Mouse (Mus musculus) kidney, postnatal 10 days (tissue): ENCODE results near the gene Gstm2.
A peak's percentile ranks its signal among the peaks of the same experiment; 100 is the strongest.
"Not testable (repeated sequence)": the region's sequence is repeated elsewhere in the genome, so short reads cannot be mapped to it uniquely, and the experiment has no call there.

ENCODE experiments used
- DNase-seq: peaks from one replicate; pipeline ENCODE4 v3.0.0; 2021; ENCODE audit warnings: mixed read lengths

Gene Gstm2

DNA sequence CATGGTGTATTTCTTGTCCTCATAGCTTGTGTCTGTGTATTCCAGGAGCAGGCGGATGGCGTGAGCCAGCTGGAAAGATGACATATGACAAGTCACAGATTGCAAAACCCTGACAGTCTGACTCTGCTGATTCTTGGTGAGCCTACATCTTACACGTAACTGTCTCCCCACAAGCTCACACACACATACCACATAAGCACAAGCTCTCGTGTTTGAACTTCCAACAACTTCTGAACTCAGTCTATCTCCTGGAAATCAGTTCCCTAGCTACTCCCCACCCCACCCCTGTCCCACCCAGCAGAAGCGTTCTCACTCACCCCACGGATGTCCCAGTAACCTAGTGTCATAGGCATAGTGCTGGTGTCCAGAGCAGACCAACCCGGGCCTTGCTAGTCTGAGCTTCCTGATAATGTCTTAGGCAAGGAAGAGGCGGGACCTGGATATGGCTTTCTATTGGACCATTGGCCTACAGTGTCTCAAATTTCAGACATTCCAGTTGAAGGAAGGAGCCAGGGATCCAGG lies at the start of gene Gstm2:
TSS of gene Gstm2 (minus strand) at position 413 of the 522 bp plus-strand sequence.
- DNase-seq: peak; percentile 75

DNA sequence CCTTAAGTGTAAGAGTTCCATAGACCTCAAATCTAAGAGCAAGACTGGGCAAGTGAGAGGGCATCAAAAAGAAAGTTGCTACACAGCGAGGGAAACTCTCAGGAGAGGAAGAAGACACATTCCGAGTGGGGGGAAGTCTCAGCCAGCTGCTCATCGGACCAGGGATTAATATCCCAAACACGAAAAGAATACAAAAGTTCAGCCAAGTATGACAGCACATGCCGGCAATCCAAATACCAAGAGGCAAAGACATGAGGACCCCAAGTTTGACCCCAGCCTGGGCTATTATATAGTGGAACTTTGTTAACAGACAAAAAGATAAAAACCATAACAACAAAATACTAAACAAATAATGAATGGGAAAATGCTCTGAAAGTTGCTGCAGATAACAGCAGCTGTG lies 46.9 kb upstream of the Gstm2 start:
- peak; percentile 53 for DNase-seq

GRCm38 (mm10) chr3:108032113-108032512 lies 45.9 kb upstream of the Gstm2 start:
- peak; percentile 34 for DNase-seq

DNA sequence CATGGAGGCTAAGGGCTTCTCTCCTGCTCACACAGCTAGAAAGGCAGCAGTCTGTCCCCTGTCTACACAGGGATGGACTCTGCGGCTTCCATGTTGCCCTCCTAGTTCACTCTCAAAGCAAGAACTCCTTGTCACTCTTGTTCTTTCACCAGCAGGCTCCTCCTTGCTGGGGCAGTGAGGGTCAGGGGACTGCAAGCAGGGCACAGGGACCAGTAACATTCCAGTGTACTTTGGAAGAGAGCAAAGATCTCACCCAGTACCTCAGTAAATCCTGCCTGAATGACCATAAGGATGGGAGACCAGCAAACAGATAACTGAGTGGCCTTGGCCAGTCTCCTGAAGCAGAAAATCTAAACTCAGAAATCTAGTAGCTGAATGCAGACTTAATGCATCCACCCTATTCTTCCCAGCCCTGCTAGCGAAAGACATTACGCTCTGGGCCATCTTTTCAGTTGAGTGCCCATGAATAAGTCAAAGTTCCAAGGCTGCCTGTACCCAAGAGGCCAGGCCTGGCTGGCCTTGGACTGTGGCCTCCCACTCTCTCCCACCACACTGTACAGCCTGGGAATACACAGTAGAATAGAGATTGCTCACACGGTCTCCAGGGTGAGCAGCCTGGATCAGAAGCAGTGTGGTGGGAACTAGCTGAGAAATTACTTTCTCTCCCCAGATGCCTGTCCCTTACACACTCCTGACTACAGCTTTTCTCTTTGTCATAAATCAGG lies 42.5 kb upstream of the Gstm2 start:
- no peak for DNase-seq

DNA sequence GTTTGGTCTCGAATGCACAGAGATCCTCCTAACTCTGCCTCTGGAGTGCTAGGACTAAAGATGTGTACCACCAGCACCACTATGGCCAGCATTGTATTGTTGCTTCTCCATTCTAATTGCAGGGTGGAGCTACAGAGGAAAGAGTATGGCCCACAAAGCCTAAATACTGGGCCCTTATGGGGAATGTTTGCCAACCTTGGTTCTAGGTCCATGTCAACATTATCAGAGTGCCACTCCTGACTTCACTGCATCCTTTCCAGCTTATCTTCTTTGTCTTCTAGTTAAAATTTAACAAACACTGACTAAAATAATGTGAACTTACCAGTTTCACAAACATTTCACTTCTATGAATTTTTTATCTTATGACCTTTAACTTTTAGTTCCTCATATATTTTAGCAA lies 40.3 kb upstream of the Gstm2 start:
- DNase-seq: no peak

GRCm38 (mm10) chr3:108026049-108026448 lies 39.8 kb upstream of the Gstm2 start:
- no peak for DNase-seq

- no peak for DNase-seq
Observed at GRCm38 (mm10) chr3:108025318-108025717, 39.1 kb upstream of the Gstm2 start.

- no peak for DNase-seq
Observed at GRCm38 (mm10) chr3:108022650-108023049, 36.4 kb upstream of the Gstm2 start.

GRCm38 (mm10) chr3:108020351-108021022 lies 34.2 kb upstream of the Gstm2 start:
- not testable (repeated sequence) for DNase-seq

DNA sequence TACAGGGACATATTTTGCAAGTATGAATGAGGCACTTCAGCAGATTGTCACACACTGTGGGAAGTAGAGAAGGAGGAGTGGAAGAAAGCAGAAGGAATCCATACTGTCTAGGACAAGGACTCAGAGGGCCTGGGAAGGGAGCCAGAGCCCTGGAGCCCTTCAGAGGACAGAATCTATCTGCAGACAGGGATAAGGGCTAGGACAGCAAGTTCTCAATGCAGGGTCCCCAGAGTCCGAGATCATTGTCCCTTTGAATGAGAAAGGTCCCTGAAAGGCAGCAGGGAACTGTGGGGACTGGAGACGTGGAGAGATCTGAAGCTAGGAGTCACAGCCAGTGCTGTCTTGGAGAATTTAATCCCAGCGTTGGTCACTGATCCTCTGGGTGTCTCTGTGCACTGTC lies 33.0 kb upstream of the Gstm2 start:
- DNase-seq: not testable (repeated sequence)

GRCm38 (mm10) chr3:108018190-108018820 lies 32.1 kb upstream of the Gstm2 start:
- DNase-seq: peak; percentile 54

DNA sequence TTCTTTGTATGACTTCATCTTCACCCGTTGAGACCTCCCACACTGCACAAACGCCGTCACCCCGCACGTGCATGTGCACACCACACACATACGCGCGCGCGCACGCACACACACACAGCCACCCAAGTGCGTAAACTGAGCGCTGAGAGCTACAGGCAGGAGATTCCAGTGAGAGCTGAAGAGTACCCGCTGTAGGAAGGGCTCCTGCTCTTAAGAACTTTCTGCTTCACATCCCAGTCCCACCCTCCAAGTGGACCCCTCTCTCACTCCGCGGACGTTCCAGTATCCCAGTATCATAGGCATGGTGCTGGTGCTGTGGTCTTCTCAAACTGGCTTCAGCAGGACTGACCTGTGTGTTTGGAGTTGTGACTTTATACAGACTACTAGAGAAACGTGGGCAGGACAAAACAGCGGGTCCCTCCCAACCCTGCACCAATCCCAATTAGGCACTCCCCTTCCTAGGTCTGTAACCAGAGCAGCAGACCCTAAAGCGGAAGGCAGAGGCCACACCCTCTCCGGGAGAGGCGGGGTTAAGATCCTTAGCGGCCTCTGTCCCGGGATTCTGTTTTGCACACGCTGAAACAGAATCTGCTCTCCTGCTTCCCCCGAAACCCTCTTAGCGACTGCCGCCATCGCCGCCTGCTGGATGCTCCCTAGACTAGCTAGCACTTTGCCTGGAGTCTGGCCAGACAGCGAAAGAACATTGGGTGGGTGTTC lies 31.4 kb upstream of the Gstm2 start, which contains the start of gene Gstm1:
TSS of gene Gstm1 (minus strand) at position 501 of the 717 bp plus-strand sequence.
- peak; percentile 97 for DNase-seq

- not testable (repeated sequence) for DNase-seq
Observed at GRCm38 (mm10) chr3:108016468-108016867, 30.2 kb upstream of the Gstm2 start.

DNA sequence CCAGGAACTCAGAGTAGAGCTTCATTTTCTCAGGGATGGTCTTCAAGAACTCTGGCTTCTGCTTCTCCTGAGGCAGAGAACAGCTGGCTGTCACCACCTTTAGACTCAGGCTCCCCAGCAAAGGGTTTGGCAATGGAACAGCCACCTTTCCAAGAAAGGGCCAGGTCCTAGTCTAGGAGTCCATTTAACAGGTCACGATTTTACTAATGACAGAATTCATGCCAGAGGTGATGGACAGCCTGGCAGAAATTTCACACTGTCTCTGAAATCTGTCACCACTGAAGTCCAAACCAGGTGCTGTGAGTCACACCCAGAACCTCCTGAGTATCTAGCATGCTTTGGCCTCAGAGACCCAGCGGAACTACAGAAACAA lies 28.7 kb upstream of the Gstm2 start:
- no peak for DNase-seq

DNA sequence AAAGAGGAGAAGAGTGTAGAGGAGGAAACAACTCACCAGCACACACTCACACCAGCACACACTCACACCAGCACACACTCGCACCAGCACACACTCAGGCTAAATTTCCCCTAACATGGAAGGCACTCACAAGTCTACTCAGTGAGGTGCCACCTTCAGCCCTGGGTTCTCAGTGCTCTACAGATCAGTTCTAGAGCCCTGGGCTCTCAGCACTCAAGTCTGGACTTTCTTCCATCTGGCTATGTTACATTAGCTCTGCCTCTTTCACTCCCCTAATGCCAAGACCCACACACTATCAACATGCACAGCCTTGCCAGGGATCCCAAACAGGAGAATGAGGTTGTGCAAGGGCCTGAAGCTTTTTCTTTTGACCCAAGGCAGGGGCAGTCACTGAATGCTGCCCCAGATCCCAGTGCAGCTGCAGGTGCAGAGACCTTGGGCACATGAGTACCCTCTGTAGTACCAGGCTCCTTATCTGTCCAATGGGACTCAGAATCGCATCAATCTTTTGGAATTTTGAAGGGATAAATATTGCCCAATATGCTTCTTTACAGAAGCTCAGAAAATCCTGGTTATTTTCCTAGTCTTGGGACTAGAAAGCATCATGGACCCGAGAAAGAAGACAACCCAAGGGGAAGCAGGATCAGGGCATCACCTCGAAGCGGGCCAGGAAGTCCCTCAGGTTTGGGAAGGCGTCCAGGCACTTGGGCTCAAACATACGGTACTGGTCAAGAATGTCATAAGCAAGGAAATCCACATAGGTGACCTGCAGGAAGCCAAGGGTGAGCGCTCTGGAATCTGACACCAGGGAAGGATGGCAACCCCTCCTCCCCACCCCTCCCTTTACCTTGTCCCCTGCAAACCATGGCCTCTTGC lies 28.1 kb upstream of the Gstm2 start:
- DNase-seq: no peak

DNA sequence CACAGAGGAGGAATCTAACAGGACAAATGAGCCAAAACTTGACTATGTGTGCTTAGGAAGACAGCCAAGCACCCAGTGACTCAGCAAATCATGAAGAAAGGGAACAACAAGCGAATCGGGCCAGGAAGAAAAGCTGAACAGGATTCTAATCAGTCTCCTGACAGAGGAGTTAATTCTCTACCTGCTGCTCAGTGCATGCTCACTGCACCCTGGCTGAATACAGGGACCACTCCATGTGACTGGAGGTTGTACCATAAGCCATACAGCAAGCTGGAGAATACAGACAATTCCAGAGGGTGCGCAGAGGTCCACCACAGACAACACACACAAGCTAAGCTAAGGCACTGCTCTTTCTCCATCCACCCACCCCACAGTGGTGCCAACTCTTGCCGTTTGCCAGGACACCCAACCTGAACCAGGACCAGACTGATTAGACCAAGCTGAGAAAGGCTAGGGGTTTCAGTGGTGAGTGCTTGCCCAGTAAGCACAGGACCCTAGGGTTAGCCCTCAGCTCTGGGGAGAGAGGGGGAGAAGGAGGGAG lies 27.1 kb upstream of the Gstm2 start:
- DNase-seq: peak; percentile 66

DNA sequence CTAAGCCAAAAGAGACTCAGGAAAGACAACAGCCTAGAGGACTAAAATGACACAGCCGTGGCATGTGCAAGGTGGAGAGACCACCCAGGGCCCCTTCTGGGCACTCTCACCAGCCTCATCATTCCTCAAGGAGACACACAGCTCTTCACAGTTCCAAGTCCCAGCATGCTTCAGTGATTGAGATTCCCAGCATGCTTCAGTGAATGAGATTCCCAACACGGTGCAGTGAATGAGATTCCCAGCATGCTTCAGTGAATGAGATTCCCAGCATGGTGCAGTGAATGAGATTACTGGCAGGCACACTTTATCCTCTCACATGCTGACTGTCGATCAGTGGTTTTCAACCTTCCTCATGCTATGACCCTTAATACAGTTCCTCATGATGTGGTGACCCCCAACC lies 25.3 kb upstream of the Gstm2 start:
- DNase-seq: no peak

GRCm38 (mm10) chr3:108010286-108010685 lies 24.0 kb upstream of the Gstm2 start:
- no peak for DNase-seq

DNA sequence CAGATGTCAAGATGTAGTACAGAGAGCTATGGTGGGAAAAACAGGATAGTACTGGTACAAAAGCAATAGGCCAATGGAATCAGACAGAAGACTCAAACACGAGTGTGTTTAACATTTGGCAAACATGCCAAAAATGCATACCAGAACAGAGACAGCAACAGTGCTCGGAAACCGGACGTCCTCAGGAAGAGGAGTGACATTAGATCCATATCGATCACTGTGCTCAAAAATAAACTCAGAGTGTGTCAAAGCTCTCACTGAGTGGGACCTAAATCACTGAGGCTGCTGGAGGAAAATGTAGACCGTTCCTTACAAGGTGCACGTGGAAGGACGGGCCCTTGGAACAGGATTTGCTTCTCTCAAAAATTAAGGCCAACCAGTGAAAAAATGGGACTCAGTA lies 15.8 kb upstream of the Gstm2 start:
- DNase-seq: no peak

- no peak for DNase-seq
Observed at GRCm38 (mm10) chr3:107999491-107999890, 13.2 kb upstream of the Gstm2 start.

DNA sequence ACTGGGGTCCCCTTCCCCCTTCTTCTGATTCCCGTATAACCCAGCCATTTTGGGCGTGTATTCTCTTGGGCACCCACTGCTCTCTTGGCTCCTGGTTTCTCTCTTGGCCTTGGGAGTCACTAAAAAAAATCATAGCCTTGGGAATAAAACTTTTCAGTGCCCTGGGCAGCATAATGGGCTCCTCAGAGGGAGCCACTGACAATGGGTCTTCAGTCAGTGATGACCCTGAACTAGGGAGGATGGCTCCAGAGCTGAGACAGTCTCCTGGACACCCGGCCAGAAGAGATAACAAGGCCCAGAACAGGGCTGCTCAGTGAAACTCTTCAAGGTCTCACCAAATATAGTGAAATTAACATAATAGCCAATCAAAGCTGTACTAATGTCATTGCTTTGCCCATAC lies 12.3 kb upstream of the Gstm2 start:
- DNase-seq: no peak

GRCm38 (mm10) chr3:107996576-107996975 lies 10.3 kb upstream of the Gstm2 start:
- DNase-seq: no peak
